Mouse (Mus musculus) ES-E14 (cell line): ENCODE data around the gene Ptbp1. TPM values are rescaled to one million over a fixed set of nuclear protein-coding genes. Genes with fewer than 3 reads are reported as not detected.
A peak's percentile ranks its signal among the peaks of the same experiment; 100 is the strongest.

ENCODE experiments used
- DNase-seq: peaks from one replicate; pipeline ENCODE4 v3.0.0-alpha.2; 2013; ENCODE audit warnings: low read depth, low spot score
- H3K27ac ChIP-seq: 2 replicates; pipeline ENCODE4 v1.5.1; 2012; ENCODE audit warnings: low read depth, mild to moderate bottlenecking, low read length, moderate library complexity, mixed read lengths; ENCODE audit not compliant: poor library complexity, insufficient read depth, severe bottlenecking
- H3K36me3 ChIP-seq: 2 replicates; pipeline ENCODE4 v1.6.1; 2012; ENCODE audit warnings: mild to moderate bottlenecking, low read length, moderate library complexity, mixed read lengths; ENCODE audit not compliant: control insufficient read depth, poor library complexity, insufficient read depth, severe bottlenecking
- H3K4me1 ChIP-seq, 2 experiments: fragments of 150-350 bp in 1 of 2; sonication (generic) in 1 of 2; 2 replicates each; pipeline ENCODE4 v1.6.1; 2012; ENCODE audit warnings: low read length in 2 of 2, mild to moderate bottlenecking in 1 of 2, mixed read lengths in 1 of 2; ENCODE audit not compliant: control insufficient read depth in 2 of 2, insufficient read depth in 2 of 2, poor library complexity in 1 of 2
- H3K4me3 ChIP-seq, 2 experiments: fragments of 150-350 bp in 1 of 2; sonication (generic) in 1 of 2; 2 replicates each; pipeline ENCODE4 v1.5.1; 2012; ENCODE audit warnings: low read length in 2 of 2, low read depth in 1 of 2, mild to moderate bottlenecking in 1 of 2, mixed read lengths in 1 of 2; ENCODE audit not compliant: insufficient read depth in 1 of 2, poor library complexity in 1 of 2, severe bottlenecking in 1 of 2
- H3K9ac ChIP-seq: 2 replicates; pipeline ENCODE4 v1.6.1; 2012; ENCODE audit warnings: low read depth, mild to moderate bottlenecking, low read length, mixed read lengths; ENCODE audit not compliant: poor library complexity, insufficient read depth, severe bottlenecking
- H3K9me3 ChIP-seq: fragments of 150-350 bp; sonication (generic); 2 replicates; pipeline ENCODE4 v1.6.1; 2012; ENCODE audit warnings: low read depth, mild to moderate bottlenecking, low read length; ENCODE audit not compliant: control insufficient read depth, insufficient read depth
- CHD2 ChIP-seq: IDR thresholded peaks from 2 replicates; pipeline ENCODE4 v1.6.1; 2014; ENCODE audit warnings: mild to moderate bottlenecking, low read depth, low read length, inconsistent platforms
- HCFC1 ChIP-seq: IDR thresholded peaks from 2 replicates; pipeline ENCODE4 v1.6.1; 2012; ENCODE audit warnings: low read length, inconsistent platforms, borderline replicate concordance; ENCODE audit not compliant: insufficient read depth
- MAFK ChIP-seq: IDR thresholded peaks from 2 replicates; pipeline ENCODE4 v1.6.1; 2014; ENCODE audit warnings: mild to moderate bottlenecking, low read depth, low read length, inconsistent platforms; ENCODE audit not compliant: insufficient read depth
- ZC3H11A ChIP-seq: IDR thresholded peaks from 2 replicates; pipeline ENCODE4 v1.6.1; 2012; ENCODE audit warnings: low read depth, mild to moderate bottlenecking, inconsistent platforms, low read length, borderline replicate concordance
- ZNF384 ChIP-seq: IDR thresholded peaks from 2 replicates; pipeline ENCODE4 v1.6.1; 2012; ENCODE audit warnings: low read depth, low read length, inconsistent platforms
- in situ Hi-C, 2 experiments: fragments of 600-800 bp; cut with MboI; formaldehyde crosslinking; loops; one replicate each; pipeline ENCODE4 v1.15.1; 2025; ENCODE audit warnings: low sequenced_read_pairs in 2 of 2, inconsistent platforms in 1 of 2; ENCODE audit not compliant: unreplicated experiment in 2 of 2
- total RNA-seq: library from RNA; depleted of rRNA; stranded (reverse); fragments of 300-350 nt; gene quantifications from 2 replicates; pipeline ENCODE4 v1.2.3, GENCODE M21; 2012

Gene Ptbp1
- total RNA-seq, 1 experiment = 403 TPM

DNA sequence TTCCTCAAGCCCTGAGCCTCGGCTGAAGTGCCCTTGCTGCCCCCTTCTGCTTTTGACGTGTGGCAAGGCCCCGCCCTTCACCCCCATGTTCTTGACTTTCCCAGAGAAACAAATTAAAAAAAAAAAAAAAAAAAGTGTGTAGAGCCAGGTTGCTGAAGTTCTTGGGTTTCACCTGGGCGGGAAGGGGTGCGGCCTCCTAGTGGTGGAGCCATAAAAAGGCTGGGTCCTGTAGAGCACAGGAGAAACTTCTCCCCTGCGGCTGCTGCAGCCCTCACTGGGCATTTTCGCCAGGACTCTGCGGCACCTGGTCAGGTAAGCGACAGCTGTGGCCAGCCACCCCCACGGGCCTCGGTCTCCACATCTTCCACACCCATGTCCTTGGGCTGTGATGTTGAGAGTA lies 33.4 kb upstream of the Ptbp1 start, which contains the start of gene Misp:
TSS of gene Misp (plus strand) at position 208 of the 400 bp plus-strand sequence.
- DNase-seq = no peak
- TF ChIP-seq ZC3H11A = no peak
- TF ChIP-seq ZNF384 = peak; percentile 61
- H3K27ac ChIP-seq = no peak within 1 kb of the TSS

DNA sequence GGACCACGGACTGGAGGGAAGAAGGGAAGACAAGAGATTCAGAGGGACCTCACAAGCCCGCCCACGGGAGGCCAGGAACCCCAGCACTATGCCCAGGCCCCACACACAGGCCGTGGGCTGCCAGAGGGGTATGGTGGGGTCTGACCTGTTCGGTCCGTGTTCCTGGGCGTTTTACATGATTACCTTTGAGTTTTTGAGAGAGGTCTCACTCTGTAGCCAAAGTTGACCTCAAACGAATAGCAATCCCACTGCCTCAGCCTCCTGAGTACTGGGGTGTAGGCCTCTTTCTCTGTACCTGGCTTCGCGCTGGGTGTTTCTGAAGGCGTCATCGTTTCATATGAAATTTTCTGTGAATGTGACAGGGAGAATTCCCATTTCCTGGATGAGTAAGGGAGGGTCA lies 32.5 kb upstream of the Ptbp1 start:
- H3K27ac ChIP-seq = no peak overlapping the region
- H3K4me1 ChIP-seq = peaks cover 4 to 34% of the 10 kb centered on the region in 2 experiments; a peak in 3 of 4 replicates
- no peak for TF ChIP-seq ZNF384
- no peak for TF ChIP-seq CHD2
- TF ChIP-seq HCFC1 = no peak
- TF ChIP-seq MAFK = no peak
- TF ChIP-seq ZC3H11A = no peak
- H3K36me3 ChIP-seq = no peaks in the 10 kb centered on the region
- H3K9me3 ChIP-seq = no peaks in the 10 kb centered on the region
- no peak for DNase-seq
- H3K4me3 ChIP-seq = no peak overlapping the region
- in situ Hi-C loops = no loop called here
- no peak overlapping the region for H3K9ac ChIP-seq

More for the DNA sequence above, 33.4 kb upstream of the Ptbp1 start, which contains the start of gene Misp:
- H3K4me3 ChIP-seq = no peak within 1 kb of the TSS
- in situ Hi-C loops = no loop called here
- no peaks in the 10 kb centered on the region for H3K36me3 ChIP-seq
- H3K9me3 ChIP-seq = no peaks in the 10 kb centered on the region
- no peak within 1 kb of the TSS for H3K9ac ChIP-seq
- peaks cover 4 to 34% of the 10 kb centered on the region in 2 experiments; a peak in 3 of 4 replicates for H3K4me1 ChIP-seq

DNA sequence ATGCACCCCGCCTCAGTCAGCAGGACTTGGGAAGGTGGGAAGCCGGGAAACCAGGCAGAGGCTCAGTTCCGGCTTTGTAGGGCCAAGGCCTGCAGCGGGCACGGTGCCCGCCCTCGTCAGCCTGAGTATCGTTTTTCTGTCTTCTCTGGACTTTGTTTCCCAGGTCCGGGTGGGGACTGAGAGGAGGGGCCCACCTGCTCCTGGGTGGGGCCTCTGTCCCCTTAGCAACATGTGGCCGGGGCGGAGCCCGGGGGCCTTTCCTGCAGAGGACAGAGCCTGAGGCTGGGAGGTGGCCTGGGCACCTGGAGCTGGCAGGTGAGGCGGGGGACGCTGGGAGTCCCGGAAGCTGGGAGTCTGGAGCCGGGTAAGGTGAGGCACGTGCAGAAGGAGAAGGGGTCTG lies 31.9 kb upstream of the Ptbp1 start:
- no peak overlapping the region for H3K4me3 ChIP-seq
- TF ChIP-seq CHD2 (no peak), HCFC1 (no peak), ZNF384 (no peak), ZC3H11A (no peak), MAFK (no peak)
- DNase-seq = no peak
- in situ Hi-C loops = no loop called here
- no peak overlapping the region for H3K27ac ChIP-seq
- no peaks in the 10 kb centered on the region for H3K9me3 ChIP-seq
- no peaks in the 10 kb centered on the region for H3K36me3 ChIP-seq
- H3K9ac ChIP-seq = peak overlapping the region; percentile 35; the same call in 1 of the 2 replicates
- peaks cover 4 to 34% of the 10 kb centered on the region in 2 experiments; a peak in 3 of 4 replicates for H3K4me1 ChIP-seq

DNA sequence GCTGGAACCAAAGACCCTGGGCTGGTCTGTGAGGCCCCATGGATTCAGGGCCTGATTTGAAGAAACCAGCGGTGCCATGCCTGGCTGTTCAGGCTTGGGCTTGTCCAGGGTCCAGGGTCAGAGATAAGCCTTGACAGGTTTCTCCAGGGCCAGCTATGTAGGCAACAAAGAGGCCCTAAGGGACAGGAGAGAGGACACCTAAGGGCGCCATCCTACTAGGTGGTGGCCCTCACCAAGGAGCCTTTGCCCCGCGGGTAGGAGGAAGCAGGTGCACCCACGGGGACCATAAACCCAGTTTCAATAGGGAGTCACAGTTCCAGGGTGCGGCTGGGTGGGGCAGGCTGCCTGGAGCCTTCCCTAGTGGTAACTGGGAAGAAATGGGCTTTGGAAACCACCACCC lies 31.2 kb upstream of the Ptbp1 start:
- no peaks in the 10 kb centered on the region for H3K9me3 ChIP-seq
- no peak for TF ChIP-seq CHD2
- no peak for TF ChIP-seq HCFC1
- TF ChIP-seq MAFK = no peak
- no peak for TF ChIP-seq ZC3H11A
- TF ChIP-seq ZNF384 = no peak
- no peak overlapping the region for H3K9ac ChIP-seq
- H3K27ac ChIP-seq = no peak overlapping the region
- H3K36me3 ChIP-seq = no peaks in the 10 kb centered on the region
- in situ Hi-C loops = no loop called here
- DNase-seq = no peak
- H3K4me1 ChIP-seq = peaks cover 4 to 34% of the 10 kb centered on the region in 2 experiments; a peak in 3 of 4 replicates
- H3K4me3 ChIP-seq = no peak overlapping the region

DNA sequence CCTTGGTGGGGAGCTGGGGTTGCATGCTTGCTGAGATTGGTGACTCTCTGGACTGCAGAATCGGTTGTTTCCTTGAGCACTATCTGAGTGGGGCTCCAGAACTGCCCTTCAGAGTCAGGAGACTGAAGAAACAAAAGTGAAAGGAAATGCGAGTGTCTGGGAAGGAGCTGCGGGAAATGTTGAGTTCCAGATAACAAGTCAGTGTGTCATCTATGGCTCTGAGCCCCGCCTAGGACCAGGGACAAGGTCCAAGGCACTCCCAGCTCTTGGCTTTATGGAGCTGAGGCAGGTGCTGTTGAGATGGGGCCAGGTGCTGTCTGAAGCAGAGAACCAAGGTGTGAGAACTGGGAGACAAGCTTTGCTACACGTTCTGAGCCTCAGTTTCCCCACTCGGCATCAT lies 29.8 kb upstream of the Ptbp1 start:
- Histone ChIP-seq H3K9ac (no peak overlapping the region), H3K4me1 (peaks cover 4 to 33% of the 10 kb centered on the region in 2 experiments; a peak in 3 of 4 replicates), H3K36me3 (no peaks in the 10 kb centered on the region), H3K9me3 (no peaks in the 10 kb centered on the region), H3K27ac (no peak overlapping the region), H3K4me3 (no peak overlapping the region)
- no peak for DNase-seq
- in situ Hi-C loops = no loop called here
- TF ChIP-seq ZNF384 (no peak), MAFK (no peak), ZC3H11A (no peak), CHD2 (no peak), HCFC1 (no peak)
